In genomic region chr17:34670235-34670634, GRCm38 (mm10) we compare ENCODE assay signal across 8 mouse cellular contexts. TPM values are rescaled to one million over a fixed set of nuclear protein-coding genes. Genes with fewer than 3 reads are reported as not detected.
DNase-seq lines count a peak whose midpoint lies in the region; ATAC-seq and TF ChIP-seq lines count a peak whose summit lies in the region.

Gene Tnxb, plus strand, starts transcription at chr17:34670535.

- intact Hi-C loops in left cerebral cortex, postnatal 14 days (cut with DNase I): loop anchor here (5.0 kb wide), 1 partner anchor 217 kb away; no protein-coding TSS in a partner anchor

- H3K4me1 ChIP-seq in forebrain, embryonic 13.5 days: peaks cover 15% of the 10 kb centered on the region
- peaks cover 19% of the 10 kb centered on the region for H3K4me1 ChIP-seq in hindbrain, embryonic 10.5 days (replicated peaks)
- H3K4me1 ChIP-seq in midbrain, postnatal 0 days (ENCODE audit: insufficient read depth, low read length): peaks cover 4% of the 10 kb centered on the region; the same call in 1 of the 2 replicates

- no peak for TF ChIP-seq CTCF in midbrain, postnatal 0 days (IDR thresholded peaks at IDR 0.05)

- WGBS in forebrain, embryonic 13.5 days: 60% methylated on average over 7 of the region's 7 CpGs
- WGBS in hindbrain, embryonic 10.5 days: 59% methylated on average over 7 of the region's 7 CpGs
- WGBS in midbrain, postnatal 0 days: 66% methylated on average over 7 of the region's 7 CpGs

- DNase-seq in layer of hippocampus, adult 8-10 months (ENCODE audit: low spot score in 2 of 2): no peak
- no peak for DNase-seq in layer of hippocampus, adult 11-12 months (ENCODE audit: low spot score)
- no peak for DNase-seq in hindbrain, embryonic 10.5 days (ENCODE audit: low spot score)
- DNase-seq in midbrain, postnatal 0 days (ENCODE audit: low spot score): no peak
- no peak for DNase-seq in thymus, adult 18-20 months
- no peak for DNase-seq in left cerebral cortex, postnatal 14 days (ENCODE audit: low spot score in 2 of 2)

- no peaks in the 10 kb centered on the region for H3K9me3 ChIP-seq in forebrain, embryonic 13.5 days (replicated peaks)
- no peaks in the 10 kb centered on the region for H3K9me3 ChIP-seq in hindbrain, embryonic 10.5 days
- H3K9me3 ChIP-seq in midbrain, postnatal 0 days (ENCODE audit: low read length): no peaks in the 10 kb centered on the region

- no peak for ATAC-seq in forebrain, embryonic 13.5 days
- ATAC-seq in midbrain, postnatal 0 days (ENCODE audit: low FRiP score): no peak
- no peak for ATAC-seq in monocyte, adult 5-6 weeks (replicated peaks; ENCODE audit: insufficient number of reproducible peaks, low FRiP score, low TSS enrichment, poor library complexity, severe bottlenecking)

- H3K27ac ChIP-seq in forebrain, embryonic 13.5 days: no peak within 1 kb of the TSS
- H3K27ac ChIP-seq in hindbrain, embryonic 10.5 days: peak within 1 kb of the TSS; percentile 56; the same call in 1 of the 2 replicates
- no peak within 1 kb of the TSS for H3K27ac ChIP-seq in midbrain, postnatal 0 days (ENCODE audit: low read depth, low read length)

- H3K4me3 ChIP-seq in forebrain, embryonic 13.5 days: peak within 1 kb of the TSS; percentile 35
- peak within 1 kb of the TSS; percentile 51 for H3K4me3 ChIP-seq in hindbrain, embryonic 10.5 days
- peak within 1 kb of the TSS; percentile 30 for H3K4me3 ChIP-seq in midbrain, postnatal 0 days (ENCODE audit: low read depth, low read length)

- H3K27me3 ChIP-seq in forebrain, embryonic 13.5 days: peaks cover 68% of the 10 kb centered on the region
- peaks cover 72% of the 10 kb centered on the region for H3K27me3 ChIP-seq in hindbrain, embryonic 10.5 days (ENCODE audit: insufficient read depth, poor library complexity, severe bottlenecking)
- H3K27me3 ChIP-seq in midbrain, postnatal 0 days (ENCODE audit: insufficient read depth, low read length): peaks cover 44% of the 10 kb centered on the region

- H3K36me3 ChIP-seq in forebrain, embryonic 13.5 days (ENCODE audit: poor library complexity, severe bottlenecking): no peaks in the 10 kb centered on the region
- H3K36me3 ChIP-seq in hindbrain, embryonic 10.5 days: no peaks in the 10 kb centered on the region
- H3K36me3 ChIP-seq in midbrain, postnatal 0 days (ENCODE audit: insufficient read depth, low read length): no peaks in the 10 kb centered on the region

- H3K4me2 ChIP-seq in forebrain, embryonic 13.5 days: peak within 1 kb of the TSS; percentile 63
- H3K4me2 ChIP-seq in midbrain, postnatal 0 days (ENCODE audit: low read depth, low read length, poor library complexity, severe bottlenecking): peak within 1 kb of the TSS; percentile 57

- H3K9ac ChIP-seq in forebrain, embryonic 13.5 days: peak within 1 kb of the TSS; percentile 50
- H3K9ac ChIP-seq in midbrain, postnatal 0 days (replicated peaks; ENCODE audit: low read length, poor library complexity, severe bottlenecking): no peak within 1 kb of the TSS

RNA-seq across cellular contexts. Expression of gene Tnxb, which starts in this region (rescaled TPM):
- total RNA-seq in layer of hippocampus, adult 8-10 months (2022): 10 to 100 TPM; 10.6 to 13.3 (median 11.4) TPM
- 0.01 and 0.05 TPM in 2 replicates for polyA plus RNA-seq in forebrain, embryonic 13.5 days (2015; fragmentation: Nextera tagmentation; extraction: Ambion mirVana)
- 0.01 and 0.02 TPM in 2 replicates for polyA plus RNA-seq in hindbrain, embryonic 10.5 days (2016; fragmentation: Nextera tagmentation; extraction: Ambion mirVana)
- total RNA-seq in midbrain, postnatal 0 days (2014; rRNA removed): 3.5 and 4.2 TPM in 2 replicates
- 0.26 and 0.30 TPM in 2 replicates for polyA plus RNA-seq in midbrain, postnatal 0 days (2015; fragmentation: Nextera tagmentation; extraction: Ambion mirVana)
- not detected in 3 replicates for total RNA-seq in monocyte, adult 5-6 weeks (2017)
- 1 to 10 TPM; 1.5 to 1.8 TPM for total RNA-seq in left cerebral cortex, postnatal 14 days (2021)
